Mouse (Mus musculus) CD4-positive, CD25-positive, alpha-beta regulatory T cell, adult 4 months (primary cell): ENCODE results near the gene Stra8. TPM values are rescaled to one million over a fixed set of nuclear protein-coding genes. Genes with fewer than 3 reads are reported as not detected.
A peak's percentile ranks its signal among the peaks of the same experiment; 100 is the strongest.

ENCODE experiments used
- ATAC-seq: one replicate; pipeline ENCODE4 v1.8.0; 2017
- polyA plus RNA-seq, 2 experiments: library from polyadenylated mRNA; unstranded; fragments of 100-300 nt; shearing (Covaris generic); gene quantifications; one replicate each; pipeline ENCODE4 v1.2.1; 2017

Stra8 gene
- polyA plus RNA-seq, 2 experiments from 2014 or later = 0.27 TPM; not detected in 1

DNA sequence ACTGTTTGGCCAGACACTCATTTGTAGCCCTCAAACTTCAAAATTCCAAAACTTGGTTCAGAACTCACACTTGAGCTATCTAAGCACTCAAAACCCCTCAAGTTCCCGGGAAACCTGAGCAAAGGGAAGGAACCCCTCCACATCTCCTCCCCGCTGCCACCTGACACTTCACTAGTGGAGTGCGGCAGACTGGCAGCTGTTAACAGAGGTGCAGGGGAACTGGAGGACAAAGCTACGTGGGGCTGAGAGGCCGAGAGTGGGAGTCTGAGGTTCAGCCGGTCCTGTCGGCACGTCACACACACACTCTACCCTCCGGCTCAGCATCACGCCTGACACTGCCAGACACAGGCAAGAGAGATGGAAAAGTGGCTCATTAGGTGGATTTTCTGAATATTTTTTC, 16.1 kb upstream of the Stra8 start:
- ATAC-seq = no peak

DNA sequence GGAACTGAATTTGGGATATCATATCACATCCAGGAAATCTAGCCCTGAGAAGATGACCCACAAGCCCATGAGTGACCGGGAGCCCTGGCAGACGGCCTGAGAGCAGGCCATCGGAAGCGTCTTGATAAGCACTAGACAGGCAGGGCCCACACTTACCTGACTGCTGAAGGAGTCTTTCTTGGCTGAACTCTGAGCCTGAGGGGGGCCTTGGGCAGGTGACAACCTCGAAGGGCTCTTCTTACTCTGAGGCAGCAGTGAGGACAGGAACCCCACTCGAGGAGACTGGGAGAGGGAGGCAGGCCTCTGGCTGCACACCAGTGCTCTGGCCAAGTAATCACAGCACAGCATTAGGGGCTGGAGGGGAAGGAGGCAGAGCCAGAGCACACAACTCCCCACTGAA, 15.6 kb upstream of the Stra8 start:
- no peak for ATAC-seq

DNA sequence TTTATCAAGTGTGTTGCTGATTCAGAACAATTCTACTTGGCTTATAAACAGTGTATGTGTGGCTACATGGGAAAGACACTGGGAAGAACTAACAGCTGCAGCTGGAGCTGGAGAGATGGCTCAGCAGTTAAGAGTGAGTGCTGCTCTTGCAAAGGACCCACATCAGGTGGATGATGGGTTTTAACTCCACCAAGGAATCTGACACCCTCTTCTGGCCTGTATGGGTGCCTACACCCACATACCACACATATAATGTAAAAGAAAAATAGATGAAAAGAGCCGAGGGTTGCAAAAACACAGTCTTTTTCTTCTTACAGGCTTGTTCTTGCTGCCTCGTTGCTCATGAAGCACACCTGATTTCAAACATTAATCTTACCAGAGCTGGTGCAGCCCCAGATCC, 13.8 kb upstream of the Stra8 start:
- ATAC-seq = no peak

DNA sequence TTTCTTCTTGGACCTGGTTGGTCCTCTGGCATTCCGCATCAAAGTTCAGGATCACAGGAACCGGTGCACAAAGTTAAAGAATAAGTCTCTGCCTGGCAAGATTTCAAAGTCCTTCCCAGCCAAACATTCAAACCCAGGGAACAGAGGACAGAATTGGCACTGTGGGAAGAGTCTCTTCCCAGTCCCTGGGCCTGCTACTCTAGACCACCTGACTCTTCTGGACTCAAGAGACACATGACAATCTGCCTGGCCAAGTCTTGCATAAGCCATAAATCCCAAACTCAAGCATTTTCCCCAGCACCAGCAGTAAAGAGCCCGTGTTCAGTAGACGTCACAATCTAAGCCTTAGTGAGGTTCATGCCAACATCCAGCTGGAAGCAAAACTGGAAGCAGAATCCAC, 13.3 kb upstream of the Stra8 start:
- ATAC-seq = no peak

DNA sequence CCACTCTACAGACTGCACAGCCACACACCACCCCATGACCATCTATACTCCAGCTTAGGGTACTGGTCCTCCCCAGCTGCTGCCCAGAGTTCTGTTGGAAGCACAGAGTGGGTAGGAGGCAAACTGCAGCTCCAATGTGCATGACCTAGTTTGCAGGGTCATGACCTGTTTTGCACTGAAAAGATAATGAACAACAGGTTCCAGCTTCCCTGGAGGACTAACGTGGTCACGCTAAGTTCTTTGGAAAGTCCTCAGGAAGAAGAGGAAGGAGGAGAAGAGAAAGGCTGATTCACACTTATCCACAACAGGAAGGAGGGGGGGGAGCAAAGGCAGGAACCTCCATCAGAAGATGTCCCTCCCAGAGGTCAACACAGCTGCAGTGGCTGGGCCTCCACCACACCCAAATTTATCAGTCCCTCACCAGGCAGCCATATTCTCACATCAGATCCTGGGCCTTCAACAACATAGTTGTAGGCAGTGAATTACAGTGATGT, 12.8 kb upstream of the Stra8 start:
- ATAC-seq = no peak

DNA sequence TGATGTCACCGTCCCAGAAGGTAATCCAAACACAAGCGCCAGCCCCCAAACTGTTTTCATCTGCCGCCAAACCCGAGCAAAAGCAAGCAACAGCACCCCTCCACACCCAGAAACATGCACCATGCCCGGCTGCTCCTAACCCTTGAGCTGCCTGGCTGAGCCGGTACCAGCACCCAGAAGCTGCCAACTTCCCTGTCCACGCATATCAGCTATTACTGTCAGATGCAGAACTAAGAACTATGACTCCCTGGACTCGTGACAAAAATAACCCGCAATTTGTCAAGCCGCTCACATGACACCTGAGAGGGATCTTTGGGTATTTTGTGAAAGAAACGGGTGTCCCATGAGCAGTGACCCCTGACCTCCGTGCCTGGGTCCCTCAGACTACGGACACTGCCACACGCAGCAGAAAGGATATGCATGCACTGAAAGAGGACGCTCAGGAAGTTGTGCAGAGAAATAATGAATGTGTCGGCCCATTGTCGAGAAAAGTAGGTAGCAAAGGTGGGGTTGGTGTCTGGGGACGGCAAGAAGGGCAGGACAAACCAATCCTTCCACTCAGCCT, 12.2 kb upstream of the Stra8 start:
- ATAC-seq = no peak

DNA sequence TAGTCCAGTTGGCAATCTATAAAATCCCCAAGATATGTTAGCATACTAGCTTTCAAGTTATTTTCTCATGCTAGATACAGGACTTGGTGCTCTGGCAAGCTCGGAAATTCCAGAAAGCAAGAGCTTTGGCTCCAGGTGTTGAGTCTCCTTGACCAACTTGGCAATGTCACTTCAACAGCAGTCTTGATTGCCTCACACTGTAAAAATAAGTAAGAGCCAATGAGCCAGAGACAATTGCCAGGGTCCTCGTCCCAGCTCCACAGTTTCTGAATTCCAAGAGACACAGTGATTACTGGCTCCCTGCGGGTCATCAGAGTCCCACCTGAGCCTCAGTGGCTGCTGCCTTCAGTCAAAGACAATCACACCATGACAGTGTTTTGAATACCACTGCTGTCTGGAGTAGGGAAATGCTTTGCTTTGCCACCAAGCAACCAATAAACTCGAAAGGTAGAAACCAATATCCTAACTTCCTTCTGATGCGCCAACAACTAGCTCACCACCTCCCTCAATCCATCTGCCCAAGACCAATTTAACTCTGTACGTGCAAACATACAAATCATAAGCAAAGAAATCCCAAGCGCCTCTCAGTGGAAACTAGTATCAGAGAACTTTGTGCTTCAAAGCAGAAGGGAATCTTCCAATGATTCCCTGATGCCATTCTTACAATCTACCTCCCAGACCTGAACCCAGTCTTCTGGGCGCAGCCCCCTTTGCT, 10.2 kb upstream of the Stra8 start:
- ATAC-seq = no peak

DNA sequence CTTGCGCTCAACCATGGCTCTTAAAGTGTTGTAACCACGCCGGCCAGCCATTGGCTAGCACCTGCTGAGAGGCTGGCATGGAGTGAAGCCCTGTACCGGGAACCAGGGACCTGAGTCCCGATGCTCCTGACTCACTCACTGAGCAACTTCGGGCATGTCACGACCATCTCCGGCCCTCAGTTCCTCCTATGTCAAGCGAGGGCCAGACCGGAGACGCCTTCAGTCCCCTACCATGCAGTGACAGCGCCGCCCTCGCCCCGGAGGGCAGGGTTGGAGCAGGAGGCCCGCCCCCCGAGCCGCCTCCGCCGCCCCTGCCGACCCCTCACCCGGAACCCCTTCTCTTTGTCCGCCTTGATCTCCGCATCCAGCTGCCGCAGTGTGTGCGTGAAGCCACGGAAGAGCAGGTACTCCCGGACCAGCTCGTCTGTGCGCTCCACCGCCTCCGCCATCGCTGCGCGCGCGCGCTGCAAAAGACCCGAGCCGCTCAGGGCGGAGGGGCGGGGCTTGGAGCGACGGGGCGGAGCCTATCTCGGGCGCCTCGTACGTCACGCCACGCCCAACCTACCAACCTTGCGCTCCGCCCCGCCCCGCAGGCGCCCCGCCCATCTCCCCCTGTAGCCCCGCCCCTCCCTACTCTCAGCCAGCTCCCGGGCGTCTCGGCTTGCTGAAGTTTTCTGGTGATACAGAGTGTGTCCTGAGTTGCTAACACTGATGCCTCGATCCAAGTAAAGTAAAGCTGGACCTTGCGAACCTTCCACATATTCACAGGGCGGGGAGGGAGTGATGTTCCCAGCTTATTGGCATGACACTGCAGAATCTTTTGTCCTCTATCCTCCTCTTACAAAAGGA, 9.4 kb upstream of the Stra8 start, which contains the start of gene Wdr91:
Gene Wdr91, minus strand, starts transcription at position 506 of the 849 bp plus-strand sequence.
- peak; percentile 91 for ATAC-seq

DNA sequence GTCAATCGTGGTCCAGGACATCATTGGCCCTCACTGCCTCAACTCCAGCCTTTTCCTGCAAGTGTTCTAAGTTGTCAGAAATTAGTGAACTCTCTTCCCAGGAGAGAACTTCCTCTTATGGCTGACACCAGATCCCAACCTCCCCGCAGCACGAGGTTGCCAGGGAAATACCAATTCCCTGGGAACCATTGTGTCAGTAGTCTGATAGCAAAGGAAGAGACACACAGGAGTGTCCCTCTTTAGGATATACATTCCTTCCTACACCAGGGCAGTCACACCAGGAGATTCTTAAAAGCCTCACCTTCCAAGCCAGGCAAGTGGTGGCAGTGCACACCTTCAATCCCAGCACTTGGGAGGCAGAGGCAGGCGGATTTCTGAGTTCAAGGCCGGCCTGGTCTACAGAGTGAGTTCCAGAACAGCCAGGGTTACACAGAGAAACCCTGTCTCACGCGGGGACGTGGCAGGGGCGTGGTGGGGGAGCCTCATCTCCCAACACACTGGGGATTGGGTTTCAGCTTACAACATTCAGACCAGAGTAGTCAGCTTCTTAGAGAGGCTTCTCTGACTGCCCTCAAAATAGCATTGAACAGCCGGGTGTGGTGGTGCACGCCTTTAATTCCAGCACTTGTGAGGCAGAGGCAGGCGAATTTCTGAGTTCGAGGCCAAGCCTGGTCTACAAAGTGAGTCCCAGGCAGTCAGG, 6.5 kb upstream of the Stra8 start:
- no peak for ATAC-seq

DNA sequence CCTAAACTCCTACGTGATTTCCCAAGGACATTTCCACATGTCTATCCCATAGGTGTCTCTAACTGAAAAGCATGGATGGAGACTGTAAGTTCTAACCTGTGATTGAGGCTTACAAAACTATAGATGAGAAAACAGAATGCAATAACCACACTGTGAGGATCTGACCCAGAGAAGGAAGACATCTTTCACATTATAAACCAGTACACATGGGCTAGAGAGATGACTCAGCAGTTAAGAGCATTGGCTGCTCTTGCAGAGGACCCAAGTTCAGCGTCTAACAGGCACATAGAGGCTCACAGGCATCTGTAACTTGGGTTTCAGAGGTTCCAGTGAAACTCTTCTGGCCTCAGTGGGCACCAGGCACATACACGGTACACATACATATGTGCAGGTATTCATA, 5.5 kb upstream of the Stra8 start:
- no peak for ATAC-seq

DNA sequence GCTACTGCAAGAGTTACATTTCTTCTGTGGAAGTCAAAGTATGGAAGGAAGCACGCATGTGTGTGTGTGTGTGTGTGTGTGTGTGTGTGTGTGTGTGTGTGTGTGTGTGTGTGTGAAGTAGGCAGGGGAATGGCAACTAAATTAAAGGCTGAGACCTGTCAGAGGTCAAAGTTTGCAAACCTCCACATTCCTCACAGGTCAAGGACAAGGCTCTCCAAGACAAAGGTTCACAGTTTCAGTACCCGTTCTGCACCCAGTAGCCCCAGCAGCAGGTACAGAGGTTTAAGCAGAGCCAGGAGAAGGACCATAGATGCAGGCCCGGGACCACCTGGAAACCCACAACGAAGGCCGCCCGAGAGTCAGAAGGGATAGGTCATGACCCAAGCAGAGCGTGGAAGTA, 817 bp upstream of the Stra8 start:
- ATAC-seq = no peak

DNA sequence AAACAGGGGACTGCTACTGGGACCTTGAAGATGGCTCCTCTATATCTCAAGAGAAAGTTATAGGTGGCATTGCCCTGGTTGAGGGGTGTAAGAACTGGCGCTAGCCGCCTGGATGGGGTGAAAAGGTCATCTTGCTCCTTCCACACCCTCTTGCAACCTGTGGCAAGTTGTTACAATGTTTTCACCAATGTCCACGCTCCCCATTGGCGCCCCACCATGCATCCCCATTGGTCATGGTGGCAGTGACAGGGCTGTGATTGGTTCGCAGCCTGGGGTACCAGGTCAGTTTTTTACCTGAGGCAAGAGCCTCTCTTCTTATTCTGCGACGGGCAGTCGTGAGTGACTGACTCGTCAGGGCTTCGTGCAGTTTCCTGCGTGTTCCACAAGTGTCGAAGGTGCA, 668 bp downstream of the Stra8 start:
- ATAC-seq = no peak

DNA sequence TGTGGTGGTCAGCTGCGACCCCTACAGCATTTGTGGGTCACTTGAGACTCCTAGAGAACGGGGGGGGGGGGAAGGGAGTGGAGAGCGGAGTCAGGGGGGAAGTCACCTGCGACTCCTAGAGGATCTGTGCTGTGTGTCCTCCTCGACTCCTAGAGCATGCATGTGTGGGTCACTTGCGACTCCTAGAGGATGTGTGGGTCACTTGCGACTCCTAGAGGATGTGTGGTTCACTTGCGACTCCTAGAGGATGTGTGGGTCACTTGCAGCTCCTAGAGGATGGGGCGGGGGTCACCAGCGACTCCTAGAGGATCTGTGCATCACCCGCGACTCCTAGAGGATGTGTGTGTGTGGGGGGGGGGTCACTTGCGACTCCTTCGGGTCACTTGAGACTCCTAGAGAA, 2.0 kb downstream of the Stra8 start:
- peak; percentile 56 for ATAC-seq

DNA sequence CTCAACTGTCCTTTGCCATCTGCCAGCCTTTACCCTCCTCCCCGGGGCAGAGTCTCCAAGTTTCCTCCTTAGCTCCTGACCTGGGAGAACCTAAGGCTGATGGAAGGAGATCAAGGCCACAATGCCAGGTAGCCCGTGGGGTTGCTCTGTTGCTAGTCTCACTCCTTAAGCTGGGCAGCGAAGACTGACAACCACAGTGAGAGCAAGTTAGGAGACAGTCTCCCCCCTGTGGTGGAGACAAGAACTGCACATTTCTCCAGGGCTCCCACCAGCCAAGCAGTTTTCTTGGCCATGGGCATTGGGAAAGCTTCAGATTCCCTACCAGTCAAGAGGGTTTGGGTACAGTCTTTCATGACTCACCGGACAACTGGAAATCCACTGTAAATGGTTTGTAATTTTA, 7.2 kb downstream of the Stra8 start:
- peak; percentile 95 for ATAC-seq

DNA sequence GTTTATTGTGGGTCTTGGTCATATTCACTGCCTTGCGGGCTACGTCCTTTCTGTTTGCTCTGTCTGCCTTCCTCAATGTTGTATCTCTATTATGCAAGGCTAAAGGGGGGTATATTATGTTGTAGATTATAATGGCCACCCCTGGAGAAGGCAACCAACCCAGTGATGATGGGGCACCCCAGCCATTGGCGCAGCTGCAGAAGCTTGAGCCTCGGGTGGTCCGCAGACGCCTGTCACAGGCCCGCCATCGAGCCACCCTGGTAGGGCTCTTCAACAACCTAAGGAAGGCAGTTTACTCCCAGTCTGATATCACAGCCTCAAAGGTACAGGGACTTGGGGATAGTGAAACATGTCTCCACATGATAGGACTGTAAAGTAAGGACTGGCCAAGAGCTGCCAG, 7.6 kb downstream of the Stra8 start:
- no peak for ATAC-seq

DNA sequence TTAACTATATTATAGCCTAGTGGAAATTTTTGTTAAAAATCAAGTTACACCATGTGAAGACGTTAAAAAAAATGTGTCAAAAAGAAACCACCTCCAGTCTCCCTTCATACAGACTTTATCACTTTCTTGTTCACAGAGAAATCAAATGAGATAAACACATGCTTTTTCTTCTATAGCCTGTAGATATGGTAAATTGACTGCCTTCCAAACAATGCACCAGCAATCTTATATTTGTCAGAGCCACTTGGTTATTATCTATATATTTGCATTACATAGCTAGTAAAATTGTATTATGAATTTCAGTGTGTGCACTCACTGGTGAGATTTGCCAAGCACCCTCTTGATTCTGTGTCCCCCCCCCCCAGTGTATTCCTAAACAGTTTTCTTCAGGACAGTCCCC, 12.7 kb downstream of the Stra8 start:
- no peak for ATAC-seq

DNA sequence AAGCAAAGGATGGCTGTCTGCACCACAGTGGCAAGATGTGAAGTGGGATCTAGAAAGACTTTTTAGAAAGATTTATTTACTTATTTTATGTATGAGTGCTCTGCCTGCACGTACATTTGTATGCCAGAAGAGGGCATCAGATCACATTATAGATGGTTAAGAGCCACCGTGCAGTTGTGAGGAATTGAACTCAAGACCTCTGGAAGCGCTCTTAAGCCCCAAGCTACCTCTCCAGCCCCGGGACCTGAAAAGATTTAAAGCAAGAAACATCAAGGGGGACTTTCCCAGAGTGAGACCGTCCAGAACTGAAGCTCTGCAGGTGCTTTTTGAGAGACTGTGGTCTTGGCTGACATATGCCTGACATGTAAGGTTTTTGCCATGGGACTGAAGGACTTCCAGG, 16.8 kb downstream of the Stra8 start:
- ATAC-seq = no peak

DNA sequence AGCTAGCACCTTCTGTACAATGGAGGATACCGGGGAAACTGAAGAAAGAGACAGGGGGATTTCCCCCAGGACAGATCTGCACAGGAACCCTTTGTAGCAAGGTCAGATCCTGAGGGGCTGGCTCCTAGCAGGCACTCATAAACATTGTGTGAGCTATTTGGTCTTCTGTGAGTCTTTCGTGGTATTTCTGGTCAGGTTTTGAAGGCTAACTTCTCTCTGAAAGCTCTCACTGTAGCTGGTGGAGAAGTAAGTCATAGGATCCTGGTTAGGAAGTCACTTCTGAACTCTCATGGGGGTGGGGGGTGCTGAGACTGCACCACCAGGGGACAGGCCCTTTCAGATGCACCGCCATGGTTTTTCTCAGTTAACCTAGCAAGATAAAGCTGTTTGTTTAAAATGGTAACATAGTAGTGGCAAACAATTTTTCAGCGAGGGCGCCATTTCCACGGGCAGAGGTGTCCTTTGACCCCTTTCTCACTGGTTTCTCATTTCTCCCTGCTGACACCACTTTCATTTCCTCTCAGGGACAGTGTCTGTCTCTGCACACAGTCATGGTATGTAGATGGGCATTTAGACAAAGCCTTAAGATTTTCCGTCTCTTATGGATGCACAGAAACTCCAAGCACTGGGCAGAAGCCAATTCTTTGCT, 18.4 kb downstream of the Stra8 start:
- peak; percentile 87 for ATAC-seq

DNA sequence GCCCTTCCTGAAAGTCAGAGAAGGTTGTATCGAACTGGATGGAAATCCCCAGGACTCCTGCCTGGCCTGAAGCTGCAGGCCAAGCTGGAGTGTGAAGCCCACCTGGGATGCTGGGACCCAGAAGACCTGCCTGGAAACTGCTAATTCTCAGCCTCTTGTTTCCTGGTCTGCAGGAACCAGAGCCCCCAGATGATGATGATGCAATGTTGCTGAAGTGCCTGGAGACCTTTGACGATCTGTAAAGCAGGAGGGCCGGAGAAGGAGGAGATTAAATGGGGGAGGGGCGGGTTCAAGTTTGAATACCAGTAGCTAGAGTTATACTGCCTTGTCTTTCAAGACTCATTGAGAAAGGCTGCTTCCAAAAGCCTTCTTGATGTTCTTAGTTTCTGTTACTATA, 19.0 kb downstream of the Stra8 start:
- no peak for ATAC-seq

DNA sequence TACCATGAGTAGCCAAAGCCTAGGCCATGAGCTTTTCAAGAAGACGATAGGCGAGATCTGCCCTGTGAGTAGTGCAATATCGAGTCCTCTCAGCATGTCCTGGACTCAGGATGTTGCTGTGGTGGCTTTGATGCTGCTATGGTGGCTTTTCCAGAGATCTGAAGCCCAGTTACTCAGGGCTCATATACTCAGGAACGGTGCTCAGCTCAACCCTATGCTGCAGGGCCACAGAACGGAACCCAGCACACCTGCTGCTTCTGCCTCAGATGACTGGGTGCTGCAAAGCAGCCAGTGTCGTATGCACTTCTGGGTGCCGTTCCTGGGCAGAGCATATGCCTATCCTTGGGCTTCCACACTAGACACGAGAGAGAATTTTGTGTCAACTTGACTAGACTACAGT, 19.5 kb downstream of the Stra8 start:
- ATAC-seq = no peak

DNA sequence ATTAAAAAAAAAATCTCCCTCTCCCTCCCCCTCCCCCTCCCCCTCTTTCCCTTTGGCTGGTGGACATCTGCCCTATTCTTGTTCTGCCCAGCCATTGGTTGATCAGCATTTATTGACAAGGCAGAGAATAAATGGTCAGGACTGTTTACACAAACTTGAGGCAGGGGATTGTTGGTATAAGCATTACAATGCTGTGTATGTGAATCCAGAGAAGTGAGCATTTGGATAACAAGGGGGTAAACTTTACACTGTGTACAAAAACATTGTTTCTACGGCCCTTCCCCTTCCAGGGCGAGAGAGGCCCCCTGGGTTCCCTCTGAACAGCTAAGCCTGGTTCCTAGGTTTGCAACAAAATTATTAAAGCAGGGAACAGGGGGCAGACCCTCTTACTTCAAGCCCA, 21.5 kb downstream of the Stra8 start:
- no peak for ATAC-seq

DNA sequence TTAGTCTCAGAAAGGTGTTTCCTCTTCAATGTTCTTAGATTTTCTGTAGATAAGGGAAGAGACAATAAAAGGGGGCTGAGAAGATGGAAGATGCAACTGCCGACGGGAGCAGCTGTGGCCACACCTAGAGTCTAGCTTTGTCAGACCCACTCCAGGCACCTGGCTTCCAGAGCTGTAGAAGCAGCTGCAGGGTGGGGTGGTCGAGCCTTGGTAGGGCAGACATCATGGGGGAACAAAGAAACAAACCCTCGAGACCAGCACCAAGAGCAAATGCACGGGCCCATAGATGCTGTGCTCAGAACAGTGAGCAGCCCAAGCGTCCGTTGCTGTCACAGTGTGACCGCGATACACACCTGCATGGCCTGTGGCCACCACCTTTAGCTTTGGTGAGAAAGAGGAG, 22.5 kb downstream of the Stra8 start:
- ATAC-seq = no peak

DNA sequence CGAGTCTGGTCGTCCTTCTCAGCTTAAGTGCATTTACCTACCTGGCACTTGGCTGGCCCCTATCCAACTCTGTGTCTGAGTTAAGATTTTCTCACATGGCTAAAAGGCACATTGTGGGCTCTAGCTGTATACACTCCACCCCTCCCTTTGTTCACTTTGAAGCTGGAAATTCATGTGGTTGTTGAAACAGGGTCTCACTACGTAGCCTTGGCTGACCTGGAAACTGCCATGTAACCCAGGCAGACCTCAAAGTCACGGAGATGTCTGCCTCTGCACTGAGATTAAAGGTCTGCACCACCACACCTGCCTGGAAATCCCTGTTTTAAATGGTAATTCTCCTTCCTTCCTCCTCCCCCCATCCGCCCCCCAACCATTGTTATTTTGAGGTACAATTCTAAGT, 23.5 kb downstream of the Stra8 start:
- ATAC-seq = no peak
